Mouse (Mus musculus): ENCODE data around the gene Cdhr2. TPM values are rescaled to one million over a fixed set of nuclear protein-coding genes. Genes with fewer than 3 reads are reported as not detected.

Gene Cdhr2
- polyA plus RNA-seq, 1 experiment from 2014 or later, result 9.9 TPM

GRCm38 (mm10) chr13:54680184-54680853 lies 20.9 kb upstream of the Cdhr2 start:
- Histone ChIP-seq H3K4me1 (ENCODE audit: control insufficient read depth, insufficient read depth, low read length) (peaks cover 10% of the 10 kb centered on the region), H3K36me3 (ENCODE audit: control insufficient read depth, insufficient read depth, low read length) (peaks cover 29% of the 10 kb centered on the region; the same call in 1 of the 2 replicates), H3K4me2 (ENCODE audit: low read depth, low read length) (no peak overlapping the region), H3K27ac (ENCODE audit: low read length) (no peak overlapping the region), H3K4me3 (replicated peaks; ENCODE audit: low read length) (no peak overlapping the region), H3K9me3 (replicated peaks; ENCODE audit: control insufficient read depth, low read length) (no peaks in the 10 kb centered on the region), H3K27me3 (ENCODE audit: control insufficient read depth, insufficient read depth, low read length) (no peaks in the 10 kb centered on the region), H3K9ac (ENCODE audit: low read length) (no peak overlapping the region)
- no peak for ATAC-seq (ENCODE audit: insufficient read depth, low FRiP score)
- 78% methylated on average over 17 of the region's 17 CpGs for WGBS

GRCm38 (mm10) chr13:54681291-54681690 lies 20.0 kb upstream of the Cdhr2 start:
- H3K36me3 ChIP-seq (ENCODE audit: control insufficient read depth, insufficient read depth, low read length), result peaks cover 29% of the 10 kb centered on the region; the same call in 1 of the 2 replicates
- no peak overlapping the region for H3K4me2 ChIP-seq (ENCODE audit: low read depth, low read length)
- peaks cover 15% of the 10 kb centered on the region for H3K4me1 ChIP-seq (ENCODE audit: control insufficient read depth, insufficient read depth, low read length)
- 78% methylated on average over 8 of the region's 8 CpGs for WGBS
- H3K4me3 ChIP-seq (replicated peaks; ENCODE audit: low read length), result no peak overlapping the region
- no peaks in the 10 kb centered on the region for H3K9me3 ChIP-seq (replicated peaks; ENCODE audit: control insufficient read depth, low read length)
- no peak for ATAC-seq (ENCODE audit: insufficient read depth, low FRiP score)
- H3K9ac ChIP-seq (ENCODE audit: low read length), result no peak overlapping the region
- no peaks in the 10 kb centered on the region for H3K27me3 ChIP-seq (ENCODE audit: control insufficient read depth, insufficient read depth, low read length)
- H3K27ac ChIP-seq (ENCODE audit: low read length), result no peak overlapping the region

- no peak for ATAC-seq (ENCODE audit: insufficient read depth, low FRiP score)
- Histone ChIP-seq H3K27ac (ENCODE audit: low read length) (no peak overlapping the region), H3K4me2 (ENCODE audit: low read depth, low read length) (no peak overlapping the region), H3K4me3 (replicated peaks; ENCODE audit: low read length) (no peak overlapping the region), H3K27me3 (ENCODE audit: control insufficient read depth, insufficient read depth, low read length) (no peaks in the 10 kb centered on the region), H3K9ac (ENCODE audit: low read length) (no peak overlapping the region), H3K36me3 (ENCODE audit: control insufficient read depth, insufficient read depth, low read length) (peaks cover 29% of the 10 kb centered on the region; the same call in 1 of the 2 replicates), H3K9me3 (replicated peaks; ENCODE audit: control insufficient read depth, low read length) (no peaks in the 10 kb centered on the region), H3K4me1 (ENCODE audit: control insufficient read depth, insufficient read depth, low read length) (peaks cover 18% of the 10 kb centered on the region)
- WGBS, result 96% methylated on average over 3 of the region's 3 CpGs
These were observed 18.0 kb upstream of the Cdhr2 start for GRCm38 (mm10) chr13:54683301-54683700.

- ATAC-seq (ENCODE audit: insufficient read depth, low FRiP score), result no peak
- Histone ChIP-seq H3K27me3 (ENCODE audit: control insufficient read depth, insufficient read depth, low read length) (no peaks in the 10 kb centered on the region), H3K4me3 (replicated peaks; ENCODE audit: low read length) (no peak overlapping the region), H3K9me3 (replicated peaks; ENCODE audit: control insufficient read depth, low read length) (no peaks in the 10 kb centered on the region), H3K4me1 (ENCODE audit: control insufficient read depth, insufficient read depth, low read length) (peaks cover 22% of the 10 kb centered on the region), H3K27ac (ENCODE audit: low read length) (no peak overlapping the region; the same call in 1 of the 2 replicates), H3K4me2 (ENCODE audit: low read depth, low read length) (no peak overlapping the region), H3K9ac (ENCODE audit: low read length) (peak overlapping the region; percentile 54), H3K36me3 (ENCODE audit: control insufficient read depth, insufficient read depth, low read length) (peaks cover 22% of the 10 kb centered on the region; the same call in 1 of the 2 replicates)
- WGBS, result 75% methylated on average over 3 of the region's 3 CpGs
These were observed 16.9 kb upstream of the Cdhr2 start for GRCm38 (mm10) chr13:54684140-54684896.

GRCm38 (mm10) chr13:54685174-54685573 lies 16.1 kb upstream of the Cdhr2 start:
- H3K9ac ChIP-seq (ENCODE audit: low read length), result peak overlapping the region; percentile 54; the same call in 1 of the 2 replicates
- ATAC-seq (ENCODE audit: insufficient read depth, low FRiP score), result no peak
- no peaks in the 10 kb centered on the region for H3K27me3 ChIP-seq (ENCODE audit: control insufficient read depth, insufficient read depth, low read length)
- H3K4me3 ChIP-seq (replicated peaks; ENCODE audit: low read length), result no peak overlapping the region
- H3K4me1 ChIP-seq (ENCODE audit: control insufficient read depth, insufficient read depth, low read length), result peaks cover 22% of the 10 kb centered on the region
- H3K36me3 ChIP-seq (ENCODE audit: control insufficient read depth, insufficient read depth, low read length), result peaks cover 19% of the 10 kb centered on the region; the same call in 1 of the 2 replicates
- WGBS, result 36% methylated on average over 2 of the region's 2 CpGs
- no peaks in the 10 kb centered on the region for H3K9me3 ChIP-seq (replicated peaks; ENCODE audit: control insufficient read depth, low read length)
- 0 out of 2 replicates have a peak overlapping the region, but pooled peaks have one; percentile 65 for H3K4me2 ChIP-seq (ENCODE audit: low read depth, low read length)
- H3K27ac ChIP-seq (ENCODE audit: low read length), result no peak overlapping the region

- peak overlapping the region; percentile 98 for H3K27ac ChIP-seq (ENCODE audit: low read length)
- peaks cover 23% of the 10 kb centered on the region for H3K4me1 ChIP-seq (ENCODE audit: control insufficient read depth, insufficient read depth, low read length)
- peak overlapping the region; percentile 65 for H3K4me2 ChIP-seq (ENCODE audit: low read depth, low read length)
- no peaks in the 10 kb centered on the region for H3K9me3 ChIP-seq (replicated peaks; ENCODE audit: control insufficient read depth, low read length)
- H3K27me3 ChIP-seq (ENCODE audit: control insufficient read depth, insufficient read depth, low read length), result no peaks in the 10 kb centered on the region
- H3K9ac ChIP-seq (ENCODE audit: low read length), result peak overlapping the region; percentile 90
- H3K4me3 ChIP-seq (replicated peaks; ENCODE audit: low read length), result peak overlapping the region; percentile 95
- no peak for ATAC-seq (ENCODE audit: insufficient read depth, low FRiP score)
- peaks cover 9% of the 10 kb centered on the region; the same call in 1 of the 2 replicates for H3K36me3 ChIP-seq (ENCODE audit: control insufficient read depth, insufficient read depth, low read length)
- WGBS, result 5% methylated on average over 19 of the region's 19 CpGs
These were observed 14.9 kb upstream of the Cdhr2 start for GRCm38 (mm10) chr13:54686139-54687053.

GRCm38 (mm10) chr13:54687096-54687495 lies 14.2 kb upstream of the Cdhr2 start:
- Histone ChIP-seq H3K4me2 (ENCODE audit: low read depth, low read length) (peak overlapping the region; percentile 65), H3K36me3 (ENCODE audit: control insufficient read depth, insufficient read depth, low read length) (peaks cover 9% of the 10 kb centered on the region; the same call in 1 of the 2 replicates), H3K27ac (ENCODE audit: low read length) (peak overlapping the region; percentile 98), H3K4me1 (ENCODE audit: control insufficient read depth, insufficient read depth, low read length) (peaks cover 30% of the 10 kb centered on the region), H3K9ac (ENCODE audit: low read length) (peak overlapping the region; percentile 90), H3K4me3 (replicated peaks; ENCODE audit: low read length) (peak overlapping the region; percentile 95), H3K9me3 (replicated peaks; ENCODE audit: control insufficient read depth, low read length) (no peaks in the 10 kb centered on the region), H3K27me3 (ENCODE audit: control insufficient read depth, insufficient read depth, low read length) (no peaks in the 10 kb centered on the region)
- under 1% methylated on average over 35 of the region's 35 CpGs for WGBS
- peak; percentile 57 for ATAC-seq (ENCODE audit: insufficient read depth, low FRiP score)

- Histone ChIP-seq H3K9me3 (replicated peaks; ENCODE audit: control insufficient read depth, low read length) (no peaks in the 10 kb centered on the region), H3K4me3 (replicated peaks; ENCODE audit: low read length) (peak overlapping the region; percentile 95), H3K36me3 (ENCODE audit: control insufficient read depth, insufficient read depth, low read length) (0 out of 2 replicates have a peak, but pooled peaks cover 2% of the 10 kb centered on the region), H3K4me2 (ENCODE audit: low read depth, low read length) (peak overlapping the region; percentile 65), H3K27me3 (ENCODE audit: control insufficient read depth, insufficient read depth, low read length) (no peaks in the 10 kb centered on the region), H3K9ac (ENCODE audit: low read length) (peak overlapping the region; percentile 90), H3K27ac (ENCODE audit: low read length) (peak overlapping the region; percentile 99), H3K4me1 (ENCODE audit: control insufficient read depth, insufficient read depth, low read length) (peaks cover 37% of the 10 kb centered on the region)
- peak; percentile 91 for ATAC-seq (ENCODE audit: insufficient read depth, low FRiP score)
- WGBS, result under 1% methylated on average over 81 of the region's 82 CpGs
These were observed 13.5 kb upstream of the Cdhr2 start for GRCm38 (mm10) chr13:54687575-54688424.

All from stomach, embryonic 16.5 days (tissue).